Mouse (Mus musculus) CH12.LX (cell line): ENCODE results near the gene Tyro3. TPM values are rescaled to one million over a fixed set of nuclear protein-coding genes. Genes with fewer than 3 reads are reported as not detected.

ENCODE experiments used
- DNase-seq: peaks from one replicate; pipeline ENCODE4 v3.0.0-alpha.2; 2013; ENCODE audit errors: extremely low read depth
- H3K27ac ChIP-seq: 2 replicates; pipeline ENCODE4 v1.5.1; 2012; ENCODE audit warnings: low read depth, mild to moderate bottlenecking, control low read depth, moderate library complexity; ENCODE audit not compliant: insufficient read depth
- H3K27me3 ChIP-seq: replicated peaks from 2 replicates; pipeline ENCODE3; 2012; ENCODE audit warnings: inconsistent platforms
- H3K36me3 ChIP-seq, 2 experiments: replicated peaks in 1 of 2; 2 replicates each; pipeline versions ENCODE3 to v1.6.1; 2012; ENCODE audit warnings: inconsistent platforms in 1 of 2, low read length in 1 of 2, mild to moderate bottlenecking in 1 of 2, mixed read lengths in 1 of 2, moderate library complexity in 1 of 2; ENCODE audit not compliant: control insufficient read depth in 1 of 2, insufficient read depth in 1 of 2
- H3K4me1 ChIP-seq, 2 experiments: 2 replicates each; pipeline ENCODE4 v1.6.1; 2012; ENCODE audit warnings: inconsistent platforms in 1 of 2, moderate library complexity in 1 of 2; ENCODE audit not compliant: insufficient read depth in 2 of 2, control insufficient read depth in 1 of 2
- H3K4me2 ChIP-seq: 2 replicates; pipeline ENCODE4 v1.6.1; 2012; ENCODE audit warnings: low read depth, mild to moderate bottlenecking, control low read depth; ENCODE audit not compliant: poor library complexity, insufficient read depth, severe bottlenecking
- H3K4me3 ChIP-seq, 3 experiments: fragments of 150-350 bp in 1 of 3; sonication (generic) in 1 of 3; replicated peaks in 1 of 3; 2 replicates each; pipeline versions ENCODE3 to v1.5.1; 2011 to 2012; ENCODE audit warnings: low read depth in 2 of 3, low read length in 2 of 3, mild to moderate bottlenecking in 2 of 3, moderate library complexity in 2 of 3, control low read depth in 1 of 3, improper control_type of control experiment in 1 of 3, inconsistent platforms in 1 of 3, mixed read lengths in 1 of 3; ENCODE audit not compliant: poor library complexity in 1 of 3
- H3K79me2 ChIP-seq: replicated peaks from 2 replicates; pipeline ENCODE4 v1.6.1; 2012; ENCODE audit warnings: mild to moderate bottlenecking, moderate library complexity; ENCODE audit not compliant: control insufficient read depth, poor library complexity, insufficient read depth, severe bottlenecking; ENCODE audit errors: extremely low read depth
- H3K9ac ChIP-seq: 2 replicates; pipeline ENCODE4 v1.6.1; 2012; ENCODE audit warnings: low read depth, mild to moderate bottlenecking, control low read depth, moderate library complexity; ENCODE audit not compliant: insufficient read depth
- H3K9me3 ChIP-seq: replicated peaks from 2 replicates; pipeline ENCODE3; 2012; ENCODE audit warnings: low read length, inconsistent platforms, mixed read lengths
- BHLHE40 ChIP-seq: IDR thresholded peaks from 2 replicates; pipeline ENCODE4 v1.6.1; 2011; ENCODE audit warnings: mild to moderate bottlenecking, low read depth, low read length, improper control_type of control experiment
- ELF1 ChIP-seq: IDR thresholded peaks from 2 replicates; pipeline ENCODE4 v1.6.1; 2014; ENCODE audit warnings: low read depth, mild to moderate bottlenecking, inconsistent platforms, low read length, improper control_type of control experiment
- MAFK ChIP-seq: IDR thresholded peaks from 2 replicates; pipeline ENCODE4 v1.6.1; 2011; ENCODE audit warnings: low read length, improper control_type of control experiment; ENCODE audit not compliant: insufficient replicate concordance
- NRF1 ChIP-seq: IDR thresholded peaks from 2 replicates; pipeline ENCODE4 v1.6.1; 2014; ENCODE audit warnings: low read depth, mild to moderate bottlenecking, inconsistent platforms, low read length, improper control_type of control experiment, moderate library complexity
- PAX5 ChIP-seq: IDR thresholded peaks from 2 replicates; pipeline ENCODE4 v1.6.1; 2012; ENCODE audit warnings: low read length, inconsistent platforms, mixed read lengths
- POLR2A ChIP-seq: IDR thresholded peaks from 2 replicates; pipeline ENCODE4 v1.6.1; 2011; ENCODE audit warnings: low read depth, mild to moderate bottlenecking, improper control_type of control experiment, low read length
- POLR2AphosphoS2 ChIP-seq: IDR thresholded peaks from 2 replicates; pipeline ENCODE4 v1.6.1; 2011; ENCODE audit warnings: low read depth, low read length, improper control_type of control experiment
- UBTF ChIP-seq: IDR thresholded peaks from 2 replicates; pipeline ENCODE4 v1.6.1; 2012; ENCODE audit warnings: low read depth, mild to moderate bottlenecking, inconsistent platforms, low read length, improper control_type of control experiment, moderate library complexity
- ZNF384 ChIP-seq: IDR thresholded peaks from 2 replicates; pipeline ENCODE4 v1.6.1; 2012; ENCODE audit warnings: low read depth, low read length, improper control_type of control experiment, inconsistent platforms
- dilution Hi-C: fragments of 300-500 bp; cut with MboI; formaldehyde crosslinking; loops from 2 replicates; pipeline ENCODE4 v1.14.3; 2020; ENCODE audit warnings: low sequenced_read_pairs; ENCODE audit not compliant: extremely low pct_unique_long_range_greater_than_20kb, extremely low pct_ligation_motif_present
- in situ Hi-C: fragments of 300-500 bp; cut with MboI; formaldehyde crosslinking; loops from 3 replicates; pipeline ENCODE4 v1.14.3; 2019; ENCODE audit warnings: low sequenced_read_pairs, low pct_ligation_motif_present, low pct_unique_long_range_greater_than_20kb, mixed read lengths
- polyA plus RNA-seq: library from polyadenylated mRNA; unstranded; fragments of >175 nt; gene quantifications from 2 replicates; pipeline ENCODE4 v1.2.1, GENCODE M21; 2012; ENCODE audit warnings: low read depth; ENCODE audit not compliant: insufficient read length
- total RNA-seq, 2 experiments: library from RNA; depleted of rRNA; stranded (reverse); fragments of 300-350 nt in 1 of 2; fragments of >200 nt in 1 of 2; gene quantifications; 2 replicates each; pipeline ENCODE4 v1.2.3; 2012 to 2014

Tyro3 gene
- total and polyA plus RNA-seq, 3 experiments, result 20.3 to 39.7 (median 23.7) TPM

DNA sequence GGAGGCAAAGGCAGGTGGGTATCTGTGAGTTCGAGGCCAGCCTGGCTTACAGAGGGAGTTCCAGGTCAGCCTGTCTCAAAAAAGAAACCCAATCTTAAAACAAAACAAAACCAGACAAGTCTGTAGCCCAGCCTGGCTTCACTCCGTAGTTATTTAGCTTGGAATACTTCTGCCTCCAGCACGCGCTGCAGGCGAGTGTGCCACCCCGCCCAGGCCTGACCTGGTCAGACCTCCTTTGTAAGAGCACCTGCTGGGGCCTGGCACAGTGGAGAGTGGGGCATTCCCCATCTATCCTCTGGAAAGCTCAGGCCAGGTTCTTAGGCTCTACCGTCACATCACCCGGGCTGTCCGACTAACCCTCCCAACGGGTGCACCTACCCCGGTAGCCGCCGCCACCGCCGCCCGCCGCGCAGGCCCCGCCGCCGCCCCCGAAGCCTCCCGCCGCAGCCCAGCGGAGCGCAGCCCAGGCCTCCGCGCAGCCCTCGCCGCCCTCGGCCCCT is 39.9 kb upstream of the Tyro3 start:
- TF ChIP-seq POLR2AphosphoS2 (no peak), UBTF (no peak), POLR2A (no peak), ZNF384 (no peak), MAFK (no peak)
- in situ Hi-C loops, result no loop called here
- no peak for DNase-seq

DNA sequence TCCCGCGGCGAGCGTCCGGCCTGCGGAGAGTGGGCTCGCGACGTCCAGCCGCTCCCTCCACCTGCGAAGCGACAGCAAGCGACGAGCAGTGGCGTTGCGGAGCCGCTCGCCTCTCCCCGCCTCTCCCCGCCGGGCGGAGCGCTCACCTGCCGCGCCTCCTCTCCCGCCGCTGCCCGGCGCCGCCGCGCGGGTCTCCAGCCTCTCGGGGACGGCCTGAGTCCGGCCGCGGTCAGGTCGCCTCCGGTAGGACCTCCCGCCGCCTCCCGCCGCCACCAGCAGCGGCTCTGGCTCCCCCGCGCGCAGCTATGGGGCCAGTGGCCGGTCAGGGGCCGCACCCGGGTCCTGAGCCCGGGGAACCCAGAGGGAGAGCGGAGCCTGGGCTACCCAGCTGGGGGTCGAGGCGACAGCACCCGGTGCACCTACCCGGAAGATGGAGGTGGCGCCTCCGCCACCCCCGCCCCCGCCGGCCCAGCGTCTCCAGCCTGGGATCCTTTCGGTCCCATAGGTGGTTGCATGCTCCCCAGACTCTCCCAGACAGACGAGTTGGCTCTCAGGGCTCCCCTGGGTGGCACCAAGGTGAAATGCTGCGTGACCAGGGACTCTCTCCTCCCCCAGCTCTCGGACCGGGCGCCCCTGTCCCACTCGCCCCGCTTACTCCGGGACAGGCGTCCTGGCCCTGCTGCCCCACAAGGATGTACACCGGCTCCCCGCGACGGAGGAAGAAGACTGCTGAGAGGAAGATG is 39.3 kb upstream of the Tyro3 start:
- dilution Hi-C loops, result no loop called here
- Histone ChIP-seq H3K4me2 (peak overlapping the region; percentile 79), H3K9ac (peak overlapping the region; percentile 46; the same call in 1 of the 2 replicates), H3K79me2 (no peaks in the 10 kb centered on the region), H3K9me3 (no peaks in the 10 kb centered on the region), H3K4me1 (peaks cover 0 to 6% of the 10 kb centered on the region in 2 experiments; a peak in 2 of 4 replicates), H3K4me3 (peak overlapping the region in 1 of 3 experiments; percentile 67), H3K27ac (no peak overlapping the region), H3K36me3 (peaks cover 0 to 9% of the 10 kb centered on the region in 2 experiments), H3K27me3 (peaks cover 5% of the 10 kb centered on the region)
- TF ChIP-seq POLR2A (no peak), NRF1 (no peak), ELF1 (peak; percentile 56), BHLHE40 (no peak), UBTF (peak; percentile 89; the same call in 1 of the 2 replicates), PAX5 (no peak)
- in situ Hi-C loops, result no loop called here
- DNase-seq, result no peak

More for the DNA sequence above, 39.9 kb upstream of the Tyro3 start:
- dilution Hi-C loops, result no loop called here
- Histone ChIP-seq H3K4me2 (peak overlapping the region; percentile 79), H3K9me3 (no peaks in the 10 kb centered on the region), H3K9ac (peak overlapping the region; percentile 46; the same call in 1 of the 2 replicates), H3K36me3 (peaks cover 0 to 8% of the 10 kb centered on the region in 2 experiments), H3K79me2 (no peaks in the 10 kb centered on the region), H3K27ac (no peak overlapping the region), H3K4me3 (peak overlapping the region in 2 of 3 experiments; percentile 10 to 67), H3K4me1 (peaks cover 0 to 5% of the 10 kb centered on the region in 2 experiments; a peak in 2 of 4 replicates), H3K27me3 (peaks cover 10% of the 10 kb centered on the region)
